Mouse (Mus musculus) myocyte (in vitro differentiated cells): ENCODE results near the gene Crtc3. TPM values are rescaled to one million over a fixed set of nuclear protein-coding genes. Genes with fewer than 3 reads are reported as not detected.

ENCODE experiments used
- H3K27me3 ChIP-seq: one replicate; pipeline ENCODE4 v1.6.1; 2011; ENCODE audit not compliant: control insufficient read depth, insufficient read depth, insufficient read length
- H3K36me3 ChIP-seq: one replicate; pipeline ENCODE4 v1.6.1; 2011; ENCODE audit not compliant: control insufficient read depth, insufficient read depth
- H3K4me2 ChIP-seq: one replicate; pipeline ENCODE4 v1.6.1; 2011; ENCODE audit warnings: low read depth, control low read depth
- H3K4me3 ChIP-seq: one replicate; pipeline ENCODE4 v1.5.1; 2011; ENCODE audit warnings: mild to moderate bottlenecking, control low read depth, moderate library complexity
- H3K79me2 ChIP-seq: one replicate; pipeline ENCODE4 v1.6.1; 2011; ENCODE audit not compliant: control insufficient read depth, insufficient read depth
- H3ac ChIP-seq: one replicate; pipeline ENCODE4 v1.6.1; 2011; ENCODE audit not compliant: control insufficient read depth, insufficient read length
- CEBPB ChIP-seq: IDR thresholded peaks from 2 replicates; pipeline ENCODE4 v1.6.1; 2011; ENCODE audit warnings: mild to moderate bottlenecking, moderate library complexity; ENCODE audit not compliant: poor library complexity, insufficient read depth, severe bottlenecking
- E2F4 ChIP-seq: IDR thresholded peaks from one replicate; pipeline ENCODE4 v1.6.1; 2011; ENCODE audit warnings: mild to moderate bottlenecking, control low read depth, moderate library complexity; ENCODE audit not compliant: insufficient read depth
- MAX ChIP-seq: IDR thresholded peaks from one replicate; pipeline ENCODE4 v1.6.1; 2011; ENCODE audit warnings: low read depth, mild to moderate bottlenecking, control low read depth
- MYOD1 ChIP-seq, 3 experiments: IDR thresholded peaks; one replicate each; pipeline ENCODE4 v1.6.1; 2011; ENCODE audit warnings: control low read depth in 2 of 3, low read depth in 2 of 3, mild to moderate bottlenecking in 2 of 3, moderate library complexity in 1 of 3; ENCODE audit not compliant: insufficient read length in 2 of 3, control insufficient read depth in 1 of 3
- MYOG ChIP-seq, 3 experiments: IDR thresholded peaks; one replicate each; pipeline ENCODE4 v1.6.1; 2011; ENCODE audit warnings: control low read depth in 2 of 3, low read depth in 2 of 3, mild to moderate bottlenecking in 2 of 3; ENCODE audit not compliant: insufficient read length in 2 of 3, control insufficient read depth in 1 of 3, insufficient read depth in 1 of 3
- POLR2A ChIP-seq: IDR thresholded peaks from one replicate; pipeline ENCODE4 v1.6.1; 2011; ENCODE audit warnings: low read depth, mild to moderate bottlenecking, control low read depth, moderate library complexity; ENCODE audit not compliant: insufficient read length
- POLR2AphosphoS2 ChIP-seq: IDR thresholded peaks from one replicate; pipeline ENCODE4 v1.6.1; 2011; ENCODE audit warnings: low read depth, control low read depth; ENCODE audit not compliant: insufficient read length
- REST ChIP-seq: IDR thresholded peaks from one replicate; pipeline ENCODE4 v1.6.1; 2011; ENCODE audit warnings: mild to moderate bottlenecking, control low read depth, moderate library complexity; ENCODE audit not compliant: insufficient read depth, insufficient read length
- SRF ChIP-seq: IDR thresholded peaks from one replicate; pipeline ENCODE4 v1.6.1; 2011; ENCODE audit warnings: low read depth; ENCODE audit not compliant: control insufficient read depth, insufficient read length
- TCF12 ChIP-seq: IDR thresholded peaks from one replicate; pipeline ENCODE4 v1.6.1; 2011; ENCODE audit warnings: mild to moderate bottlenecking, control low read depth; ENCODE audit not compliant: poor library complexity, insufficient read depth, severe bottlenecking
- TCF3 ChIP-seq: IDR thresholded peaks from one replicate; pipeline ENCODE4 v1.6.1; 2011; ENCODE audit warnings: low read depth, control low read depth; ENCODE audit not compliant: insufficient read length
- USF1 ChIP-seq: IDR thresholded peaks from one replicate; pipeline ENCODE4 v1.6.1; 2011; ENCODE audit warnings: low read depth, mild to moderate bottlenecking, control low read depth, moderate library complexity
- polyA plus RNA-seq: library from polyadenylated mRNA; unstranded; fragments of >200 nt; fragmentation: generic; extraction: Trizol; gene quantifications from one replicate; pipeline ENCODE4 v1.2.1, GENCODE M21; 2012; ENCODE audit warnings: missing spikeins

The Crtc3 gene
- polyA plus RNA-seq, 1 experiment: 6.4 TPM

DNA sequence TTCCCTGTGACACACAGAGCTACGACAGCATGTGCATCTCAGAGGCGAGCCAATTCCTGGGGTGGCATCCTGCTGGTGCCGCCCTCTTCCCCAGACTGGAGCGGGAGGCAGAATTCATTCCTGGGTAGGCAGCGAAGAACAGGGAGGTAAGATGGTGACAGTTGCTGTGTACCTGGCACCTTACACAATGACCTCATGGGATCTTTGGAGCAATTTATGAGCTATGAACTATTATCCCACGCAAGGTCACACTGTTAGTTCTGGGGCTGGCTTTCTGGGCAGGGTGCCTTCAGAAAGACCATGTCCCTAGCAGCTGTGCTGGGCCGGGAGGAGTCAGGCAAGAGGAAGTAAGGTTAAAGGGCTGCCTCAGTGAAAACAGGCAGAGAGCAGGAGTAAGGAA lies 77.0 kb downstream of the Crtc3 start:
- TF ChIP-seq TCF3: no peak
- no peak for TF ChIP-seq USF1
- no peak for TF ChIP-seq E2F4
- no peak for TF ChIP-seq REST
- no peak for TF ChIP-seq MYOG (IDR thresholded peaks at IDR 0.05; ENCODE audit: control insufficient read depth in 1 of 3, insufficient read depth in 1 of 3, insufficient read length in 2 of 3, low read depth in 2 of 3)
- no peak for TF ChIP-seq POLR2A
- TF ChIP-seq MYOD1 (IDR thresholded peaks at IDR 0.05; ENCODE audit: control insufficient read depth in 1 of 3, insufficient read length in 2 of 3, low read depth in 2 of 3): no peak
- no peak for TF ChIP-seq SRF
- no peak for TF ChIP-seq CEBPB
- TF ChIP-seq MAX: no peak
- no peak for TF ChIP-seq TCF12
- TF ChIP-seq POLR2AphosphoS2: no peak

DNA sequence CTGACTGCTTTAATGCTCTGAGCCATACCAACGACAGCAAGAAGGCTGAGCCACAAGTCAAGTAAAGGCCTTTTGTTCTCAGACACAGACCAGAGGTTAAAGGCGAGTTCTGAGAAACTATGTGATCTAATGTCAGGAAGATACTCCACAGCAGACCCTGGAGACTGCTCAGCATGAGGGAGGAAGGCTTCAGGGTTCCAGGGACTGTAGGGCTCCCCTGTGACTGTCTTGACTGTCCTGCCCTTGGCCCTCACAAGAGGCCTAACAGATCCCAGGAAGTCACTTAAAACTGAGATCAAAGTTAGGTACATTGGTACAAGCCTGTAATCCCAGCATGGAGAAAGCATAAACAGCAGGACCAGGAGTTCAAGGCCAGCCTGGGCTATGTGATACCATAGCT lies 81.2 kb downstream of the Crtc3 start:
- Histone ChIP-seq H3K4me2 (no peak overlapping the region), H3ac (no peak overlapping the region), H3K36me3 (peaks cover 6% of the 10 kb centered on the region), H3K4me3 (no peak overlapping the region), H3K27me3 (no peaks in the 10 kb centered on the region), H3K79me2 (no peaks in the 10 kb centered on the region)
- no peak for TF ChIP-seq REST
- no peak for TF ChIP-seq USF1
- TF ChIP-seq POLR2A: no peak
- TF ChIP-seq E2F4: no peak
- TF ChIP-seq TCF12: no peak
- TF ChIP-seq MAX: no peak
- TF ChIP-seq TCF3: no peak
- TF ChIP-seq MYOG (IDR thresholded peaks at IDR 0.05; ENCODE audit: control insufficient read depth in 1 of 3, insufficient read depth in 1 of 3, insufficient read length in 2 of 3, low read depth in 2 of 3): no peak
- no peak for TF ChIP-seq SRF
- TF ChIP-seq CEBPB: no peak

More for the DNA sequence above, 77.0 kb downstream of the Crtc3 start:
- H3ac ChIP-seq: no peak overlapping the region
- H3K4me2 ChIP-seq: no peak overlapping the region
- peaks cover 6% of the 10 kb centered on the region for H3K36me3 ChIP-seq
- H3K4me3 ChIP-seq: no peak overlapping the region
- no peaks in the 10 kb centered on the region for H3K27me3 ChIP-seq
- no peaks in the 10 kb centered on the region for H3K79me2 ChIP-seq

DNA sequence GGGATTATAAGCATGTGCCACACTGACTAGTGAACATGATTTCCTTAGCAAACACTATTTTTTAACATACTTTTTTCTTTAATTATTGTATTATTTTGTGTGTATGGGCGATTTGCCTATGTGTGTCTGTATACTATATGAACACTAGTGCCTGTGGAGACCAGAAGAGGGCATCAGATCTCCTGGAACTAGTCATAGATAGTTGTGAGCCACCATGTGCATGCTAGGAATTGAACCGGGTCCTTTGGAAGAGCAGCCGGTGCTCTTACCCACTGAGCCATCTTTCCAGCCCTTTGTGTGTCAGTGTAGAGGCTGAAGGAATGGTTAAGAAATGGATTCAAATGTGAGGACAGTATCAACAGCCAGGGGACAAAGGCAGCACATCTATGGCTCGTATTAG lies 82.2 kb downstream of the Crtc3 start:
- Histone ChIP-seq H3K4me2 (no peak overlapping the region), H3K27me3 (no peaks in the 10 kb centered on the region), H3K4me3 (no peak overlapping the region), H3K79me2 (no peaks in the 10 kb centered on the region), H3ac (no peak overlapping the region), H3K36me3 (peaks cover 6% of the 10 kb centered on the region)
- TF ChIP-seq TCF3 (no peak), REST (no peak), CEBPB (no peak), MAX (no peak), USF1 (no peak), E2F4 (no peak), POLR2AphosphoS2 (no peak), POLR2A (no peak)

DNA sequence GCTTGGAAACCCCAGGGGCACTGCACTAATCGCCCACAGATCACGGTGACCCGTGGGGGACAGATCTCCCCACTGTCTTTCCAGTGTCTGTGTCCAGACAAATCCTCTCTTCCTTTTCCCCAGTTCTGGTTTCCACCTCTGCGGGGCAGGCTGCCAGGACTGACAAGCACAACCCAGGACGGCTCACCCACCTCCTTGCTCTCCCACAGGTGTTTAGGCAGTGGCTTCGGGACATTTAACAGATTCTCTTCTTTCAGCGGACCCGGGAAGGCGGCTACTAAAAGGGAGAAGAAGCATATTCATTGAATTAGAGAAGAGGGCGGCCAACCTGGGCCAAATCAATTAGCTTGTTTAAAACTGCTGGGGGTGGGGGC lies 83.1 kb downstream of the Crtc3 start:
- no peaks in the 10 kb centered on the region for H3K79me2 ChIP-seq
- no peak for TF ChIP-seq USF1
- TF ChIP-seq MAX: no peak
- no peak for TF ChIP-seq TCF12
- TF ChIP-seq CEBPB: no peak
- TF ChIP-seq POLR2A: no peak
- TF ChIP-seq REST: no peak
- TF ChIP-seq SRF: no peak
- TF ChIP-seq POLR2AphosphoS2: no peak
- no peak for TF ChIP-seq E2F4
- TF ChIP-seq MYOG (IDR thresholded peaks at IDR 0.05; ENCODE audit: control insufficient read depth in 1 of 3, insufficient read depth in 1 of 3, insufficient read length in 2 of 3, low read depth in 2 of 3): no peak
- no peak for TF ChIP-seq TCF3
- H3ac ChIP-seq: no peak overlapping the region
- peaks cover 6% of the 10 kb centered on the region for H3K36me3 ChIP-seq
- H3K4me3 ChIP-seq: no peak overlapping the region
- H3K27me3 ChIP-seq: no peaks in the 10 kb centered on the region
- no peak overlapping the region for H3K4me2 ChIP-seq

DNA sequence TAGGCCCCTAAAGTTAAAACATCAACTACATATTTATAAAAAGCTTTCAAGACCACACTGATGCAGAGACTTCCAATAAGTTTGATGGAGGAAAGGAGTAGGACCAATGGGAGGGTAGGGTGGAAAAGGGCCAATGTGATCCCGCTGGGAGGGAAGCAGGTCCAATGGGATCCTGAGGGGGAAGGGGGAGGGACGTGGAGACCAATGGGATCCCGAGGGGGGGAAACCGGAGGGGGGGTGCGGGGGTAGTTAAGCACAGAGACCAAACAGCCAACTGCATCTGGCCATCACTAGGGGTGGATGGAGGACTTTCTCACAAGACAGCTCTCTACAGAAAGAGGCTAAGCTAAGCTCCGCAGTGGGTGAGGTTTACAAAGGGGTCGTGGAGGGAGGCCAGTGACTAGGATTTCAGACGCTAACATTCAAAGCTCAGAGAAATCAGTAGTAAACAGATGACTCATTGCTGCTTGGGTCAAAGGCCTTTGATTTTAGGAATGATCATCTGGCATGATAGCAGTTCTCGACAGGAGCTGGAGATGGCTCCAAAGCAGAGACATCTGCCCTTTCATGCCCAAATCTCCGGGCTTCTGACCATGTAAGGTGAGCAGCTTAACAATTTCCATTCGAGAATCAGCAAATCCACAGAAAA lies 83.6 kb downstream of the Crtc3 start:
- no peaks in the 10 kb centered on the region for H3K27me3 ChIP-seq
- peaks cover 6% of the 10 kb centered on the region for H3K36me3 ChIP-seq
- no peak overlapping the region for H3K4me2 ChIP-seq
- no peak for TF ChIP-seq E2F4
- no peak for TF ChIP-seq POLR2A
- no peak for TF ChIP-seq MYOG (IDR thresholded peaks at IDR 0.05; ENCODE audit: control insufficient read depth in 1 of 3, insufficient read depth in 1 of 3, insufficient read length in 2 of 3, low read depth in 2 of 3)
- no peak for TF ChIP-seq USF1
- no peak for TF ChIP-seq CEBPB
- no peak for TF ChIP-seq REST
- no peak for TF ChIP-seq SRF
- no peak for TF ChIP-seq TCF3
- TF ChIP-seq POLR2AphosphoS2: no peak
- TF ChIP-seq TCF12: no peak
- H3K79me2 ChIP-seq: no peaks in the 10 kb centered on the region
- no peak overlapping the region for H3ac ChIP-seq
- H3K4me3 ChIP-seq: no peak overlapping the region
